Mouse (Mus musculus): ENCODE results near the gene Rdm1. TPM values are rescaled to one million over a fixed set of nuclear protein-coding genes. Genes with fewer than 3 reads are reported as not detected.
"Not testable (repeated sequence)": the region's sequence is repeated elsewhere in the genome, so short reads cannot be mapped to it uniquely, and the experiment has no call there.

The Rdm1 gene
- 21.2 and 22.1 TPM in 2 replicates for polyA plus RNA-seq (2012; ENCODE audit: insufficient read depth, insufficient read length, missing spikeins)

DNA sequence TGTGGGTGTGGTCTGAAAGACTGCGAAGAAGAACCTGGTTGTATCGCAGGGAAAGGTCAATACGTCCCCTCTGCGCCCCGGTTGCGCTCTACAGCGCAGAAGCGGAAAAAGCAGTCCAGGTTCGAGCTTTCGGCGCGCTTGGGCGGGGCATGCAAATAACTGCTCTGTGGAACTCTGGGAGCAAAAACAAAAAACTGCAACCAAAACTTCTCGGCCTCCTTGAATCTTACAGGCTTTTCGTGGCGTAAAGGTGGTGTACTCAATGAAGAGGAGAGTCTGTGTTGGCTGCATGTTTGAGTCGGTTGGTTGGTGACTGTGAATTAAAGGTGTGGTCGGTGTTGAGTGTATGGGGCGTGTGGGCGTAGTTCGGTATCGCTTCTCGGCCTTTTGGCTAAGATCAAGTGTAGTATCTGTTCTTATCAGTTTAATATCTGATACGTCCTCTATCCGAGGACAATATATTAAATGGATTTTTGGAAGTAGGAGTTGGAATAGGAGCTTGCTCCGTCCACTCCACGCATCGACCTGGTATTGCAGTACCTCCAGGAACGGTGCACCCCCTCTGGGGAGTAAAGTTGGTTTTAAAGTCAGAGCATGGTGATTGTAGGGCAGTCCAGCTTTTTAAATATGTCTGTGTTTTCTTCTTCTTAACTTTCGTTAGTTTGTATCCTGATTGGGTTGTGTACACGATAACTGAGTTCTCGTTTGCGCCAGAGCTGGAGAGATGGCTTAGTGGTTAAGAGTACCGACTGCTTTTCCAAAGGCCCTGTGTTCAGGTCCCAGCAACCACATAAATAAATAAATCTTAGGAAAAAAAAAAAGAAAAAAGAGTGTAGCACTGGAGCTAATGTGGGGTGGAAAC, at the start of gene Rdm1:
TSS of gene Rdm1 (plus strand) at position 201 of the 862 bp plus-strand sequence.
- TF ChIP-seq CTCF (IDR thresholded peaks at IDR 0.05; ENCODE audit: low read depth, low read length) (no peak), POLR2A (IDR thresholded peaks at IDR 0.05; ENCODE audit: borderline replicate concordance, low read depth, low read length) (peak; percentile 97)
- Histone ChIP-seq H3K27ac (ENCODE audit: insufficient read depth, low read depth, low read length) (peak within 1 kb of the TSS; percentile 98), H3K4me1 (ENCODE audit: control insufficient read depth, insufficient read depth, low read length) (no peaks in the 10 kb centered on the region), H3K4me3 (ENCODE audit: insufficient read depth, low read length) (peak within 1 kb of the TSS; percentile 58)

- Histone ChIP-seq H3K4me1 (ENCODE audit: control insufficient read depth, insufficient read depth, low read length) (peaks cover 44% of the 10 kb centered on the region), H3K4me3 (ENCODE audit: insufficient read depth, low read length) (no peak overlapping the region), H3K27ac (ENCODE audit: insufficient read depth, low read depth, low read length) (peak overlapping the region; percentile 91)
- TF ChIP-seq POLR2A (IDR thresholded peaks at IDR 0.05; ENCODE audit: borderline replicate concordance, low read depth, low read length) (no peak), CTCF (IDR thresholded peaks at IDR 0.05; ENCODE audit: low read depth, low read length) (no peak)
Observed at GRCm38 (mm10) chr11:101581081-101581764, 45.8 kb upstream of the Rdm1 start.

GRCm38 (mm10) chr11:101582054-101583035, 44.6 kb upstream of the Rdm1 start, which contains the start of gene Tmem106a:
Gene Tmem106a (plus strand): TSS chr11:101582242.
- H3K27ac ChIP-seq (ENCODE audit: insufficient read depth, low read depth, low read length) = peak within 1 kb of the TSS; percentile 99
- H3K4me3 ChIP-seq (ENCODE audit: insufficient read depth, low read length) = peak within 1 kb of the TSS; percentile 74
- TF ChIP-seq POLR2A (IDR thresholded peaks at IDR 0.05; ENCODE audit: borderline replicate concordance, low read depth, low read length) (no peak; the same call in 1 of the 2 replicates), CTCF (IDR thresholded peaks at IDR 0.05; ENCODE audit: low read depth, low read length) (no peak)
- H3K4me1 ChIP-seq (ENCODE audit: control insufficient read depth, insufficient read depth, low read length) = peaks cover 55% of the 10 kb centered on the region

- TF ChIP-seq CTCF (IDR thresholded peaks at IDR 0.05; ENCODE audit: low read depth, low read length) = no peak
- TF ChIP-seq POLR2A (IDR thresholded peaks at IDR 0.05; ENCODE audit: borderline replicate concordance, low read depth, low read length) = no peak
- Histone ChIP-seq H3K4me3 (ENCODE audit: insufficient read depth, low read length) (peak overlapping the region; percentile 74), H3K4me1 (ENCODE audit: control insufficient read depth, insufficient read depth, low read length) (peaks cover 58% of the 10 kb centered on the region), H3K27ac (ENCODE audit: insufficient read depth, low read depth, low read length) (peak overlapping the region; percentile 99)
Observed at GRCm38 (mm10) chr11:101583205-101583604, 43.8 kb upstream of the Rdm1 start.

- peaks cover 60% of the 10 kb centered on the region for H3K4me1 ChIP-seq (ENCODE audit: control insufficient read depth, insufficient read depth, low read length)
- not testable (repeated sequence) for H3K4me3 ChIP-seq (ENCODE audit: insufficient read depth, low read length); H3K27ac ChIP-seq (ENCODE audit: insufficient read depth, low read depth, low read length)
Observed at GRCm38 (mm10) chr11:101585031-101585430, 42.0 kb upstream of the Rdm1 start.

- Histone ChIP-seq H3K27ac (ENCODE audit: insufficient read depth, low read depth, low read length) (peak overlapping the region; percentile 90), H3K4me1 (ENCODE audit: control insufficient read depth, insufficient read depth, low read length) (peaks cover 54% of the 10 kb centered on the region), H3K4me3 (ENCODE audit: insufficient read depth, low read length) (no peak overlapping the region)
- no peak for TF ChIP-seq CTCF (IDR thresholded peaks at IDR 0.05; ENCODE audit: low read depth, low read length)
- TF ChIP-seq POLR2A (IDR thresholded peaks at IDR 0.05; ENCODE audit: borderline replicate concordance, low read depth, low read length) = no peak
Observed at GRCm38 (mm10) chr11:101585805-101586204, 41.2 kb upstream of the Rdm1 start.

- Histone ChIP-seq H3K4me3 (ENCODE audit: insufficient read depth, low read length) (peak overlapping the region; percentile 40), H3K4me1 (ENCODE audit: control insufficient read depth, insufficient read depth, low read length) (peaks cover 46% of the 10 kb centered on the region), H3K27ac (ENCODE audit: insufficient read depth, low read depth, low read length) (peak overlapping the region; percentile 99)
- TF ChIP-seq POLR2A (IDR thresholded peaks at IDR 0.05; ENCODE audit: borderline replicate concordance, low read depth, low read length) = no peak
Observed at GRCm38 (mm10) chr11:101587676-101588075, 39.3 kb upstream of the Rdm1 start.

DNA sequence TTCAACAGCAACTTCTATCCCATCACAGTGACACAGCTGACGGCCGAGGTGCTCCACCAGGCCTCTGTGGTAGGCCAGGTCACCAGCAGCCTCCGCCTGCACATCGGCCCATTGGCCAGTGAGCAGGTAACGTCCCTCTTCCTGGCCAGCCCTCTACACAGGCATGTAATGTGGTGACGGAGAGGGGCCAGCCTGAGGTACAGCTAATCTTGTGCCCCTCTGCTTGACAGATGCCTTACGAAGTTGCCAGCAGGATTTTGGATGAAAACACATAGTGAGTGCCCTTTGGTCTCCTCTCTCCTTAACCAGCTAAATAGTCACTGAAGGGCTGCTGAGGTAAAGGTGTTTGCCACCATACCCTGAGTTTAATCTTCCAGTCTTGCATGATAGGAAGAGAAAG, 38.1 kb upstream of the Rdm1 start:
- Histone ChIP-seq H3K27ac (ENCODE audit: insufficient read depth, low read depth, low read length) (peak overlapping the region; percentile 64), H3K4me3 (ENCODE audit: insufficient read depth, low read length) (no peak overlapping the region), H3K4me1 (ENCODE audit: control insufficient read depth, insufficient read depth, low read length) (peaks cover 40% of the 10 kb centered on the region)
- no peak for TF ChIP-seq CTCF (IDR thresholded peaks at IDR 0.05; ENCODE audit: low read depth, low read length)
- TF ChIP-seq POLR2A (IDR thresholded peaks at IDR 0.05; ENCODE audit: borderline replicate concordance, low read depth, low read length) = no peak

DNA sequence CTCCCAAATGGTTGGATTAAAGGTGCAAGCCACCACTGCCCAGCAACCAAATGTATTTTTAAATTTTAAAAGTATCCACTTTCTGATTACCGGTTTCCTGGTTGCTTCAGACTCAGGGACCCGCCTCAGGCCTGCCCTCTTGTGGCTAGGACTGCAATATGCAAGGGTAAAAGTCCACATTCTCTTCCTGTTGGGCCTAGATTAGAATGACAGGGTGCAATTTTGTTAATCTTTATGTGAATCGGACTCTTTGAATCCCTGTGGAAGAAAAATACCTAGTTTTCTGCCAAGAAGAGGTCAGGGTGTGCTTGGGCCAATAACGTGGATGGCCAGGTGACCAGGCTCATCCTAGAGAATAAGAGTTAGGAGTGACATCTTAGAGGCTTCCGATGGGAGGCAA, 37.6 kb upstream of the Rdm1 start:
- Histone ChIP-seq H3K27ac (ENCODE audit: insufficient read depth, low read depth, low read length) (peak overlapping the region; percentile 64), H3K4me3 (ENCODE audit: insufficient read depth, low read length) (no peak overlapping the region), H3K4me1 (ENCODE audit: control insufficient read depth, insufficient read depth, low read length) (peaks cover 36% of the 10 kb centered on the region)
- TF ChIP-seq POLR2A (IDR thresholded peaks at IDR 0.05; ENCODE audit: borderline replicate concordance, low read depth, low read length) (no peak), CTCF (IDR thresholded peaks at IDR 0.05; ENCODE audit: low read depth, low read length) (peak; percentile 84)

All from bone marrow macrophage, adult 2 months (primary cell).